Mouse (Mus musculus): Measurements from ENCODE around the gene Asic2.

DNA sequence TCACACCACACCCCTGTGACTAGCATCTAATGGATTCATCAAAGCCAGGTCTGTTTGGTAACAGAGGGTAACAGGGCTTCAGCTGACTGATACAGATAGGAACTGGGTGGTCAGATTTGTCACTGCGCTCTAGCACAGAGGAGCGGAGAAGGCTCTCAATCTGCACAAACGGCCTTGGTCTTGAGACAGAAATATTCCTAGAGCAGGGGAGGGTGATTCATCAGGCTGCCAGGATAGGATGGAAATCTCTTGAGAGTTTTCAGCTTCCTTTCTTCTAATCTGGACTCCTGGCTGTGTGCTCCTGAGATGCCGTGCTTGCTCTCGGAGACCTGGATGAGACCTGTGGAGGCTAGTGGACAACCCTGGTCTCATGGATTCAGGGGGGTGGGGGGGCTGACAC is 765.7 kb downstream of the Asic2 start:
- no peak for TF ChIP-seq POLR2A (IDR thresholded peaks at IDR 0.05; ENCODE audit: low read depth, low read length)
- no peak for TF ChIP-seq CTCF (conservative IDR thresholded peaks at IDR 0.05; ENCODE audit: insufficient read depth, insufficient read length, low read depth, low read length)
